Mouse (Mus musculus) ES-E14 (cell line): ENCODE results near the gene March8. TPM values are rescaled to one million over a fixed set of nuclear protein-coding genes. Genes with fewer than 3 reads are reported as not detected.

Experiments used
- DNase-seq: peaks from one replicate; pipeline ENCODE4 v3.0.0-alpha.2; 2013; ENCODE audit warnings: low read depth, low spot score
- H3K27ac ChIP-seq: 2 replicates; pipeline ENCODE4 v1.5.1; 2012; ENCODE audit warnings: low read depth, mild to moderate bottlenecking, low read length, moderate library complexity, mixed read lengths; ENCODE audit not compliant: poor library complexity, insufficient read depth, severe bottlenecking
- H3K36me3 ChIP-seq: 2 replicates; pipeline ENCODE4 v1.6.1; 2012; ENCODE audit warnings: mild to moderate bottlenecking, low read length, moderate library complexity, mixed read lengths; ENCODE audit not compliant: control insufficient read depth, poor library complexity, insufficient read depth, severe bottlenecking
- H3K4me1 ChIP-seq, 2 experiments: fragments of 150-350 bp in 1 of 2; sonication (generic) in 1 of 2; 2 replicates each; pipeline ENCODE4 v1.6.1; 2012; ENCODE audit warnings: low read length in 2 of 2, mild to moderate bottlenecking in 1 of 2, mixed read lengths in 1 of 2; ENCODE audit not compliant: control insufficient read depth in 2 of 2, insufficient read depth in 2 of 2, poor library complexity in 1 of 2
- H3K4me3 ChIP-seq, 2 experiments: fragments of 150-350 bp in 1 of 2; sonication (generic) in 1 of 2; 2 replicates each; pipeline ENCODE4 v1.5.1; 2012; ENCODE audit warnings: low read length in 2 of 2, low read depth in 1 of 2, mild to moderate bottlenecking in 1 of 2, mixed read lengths in 1 of 2; ENCODE audit not compliant: insufficient read depth in 1 of 2, poor library complexity in 1 of 2, severe bottlenecking in 1 of 2
- H3K9ac ChIP-seq: 2 replicates; pipeline ENCODE4 v1.6.1; 2012; ENCODE audit warnings: low read depth, mild to moderate bottlenecking, low read length, mixed read lengths; ENCODE audit not compliant: poor library complexity, insufficient read depth, severe bottlenecking
- H3K9me3 ChIP-seq: fragments of 150-350 bp; sonication (generic); 2 replicates; pipeline ENCODE4 v1.6.1; 2012; ENCODE audit warnings: low read depth, mild to moderate bottlenecking, low read length; ENCODE audit not compliant: control insufficient read depth, insufficient read depth
- CHD2 ChIP-seq: IDR thresholded peaks from 2 replicates; pipeline ENCODE4 v1.6.1; 2014; ENCODE audit warnings: mild to moderate bottlenecking, low read depth, low read length, inconsistent platforms
- HCFC1 ChIP-seq: IDR thresholded peaks from 2 replicates; pipeline ENCODE4 v1.6.1; 2012; ENCODE audit warnings: low read length, inconsistent platforms, borderline replicate concordance; ENCODE audit not compliant: insufficient read depth
- MAFK ChIP-seq: IDR thresholded peaks from 2 replicates; pipeline ENCODE4 v1.6.1; 2014; ENCODE audit warnings: mild to moderate bottlenecking, low read depth, low read length, inconsistent platforms; ENCODE audit not compliant: insufficient read depth
- ZC3H11A ChIP-seq: IDR thresholded peaks from 2 replicates; pipeline ENCODE4 v1.6.1; 2012; ENCODE audit warnings: low read depth, mild to moderate bottlenecking, inconsistent platforms, low read length, borderline replicate concordance
- ZNF384 ChIP-seq: IDR thresholded peaks from 2 replicates; pipeline ENCODE4 v1.6.1; 2012; ENCODE audit warnings: low read depth, low read length, inconsistent platforms
- in situ Hi-C, 2 experiments: fragments of 600-800 bp; cut with MboI; formaldehyde crosslinking; loops; one replicate each; pipeline ENCODE4 v1.15.1; 2025; ENCODE audit warnings: low sequenced_read_pairs in 2 of 2, inconsistent platforms in 1 of 2; ENCODE audit not compliant: unreplicated experiment in 2 of 2
- total RNA-seq: library from RNA; depleted of rRNA; stranded (reverse); fragments of 300-350 nt; gene quantifications from 2 replicates; pipeline ENCODE4 v1.2.3, GENCODE M21; 2012

The March8 gene
- total RNA-seq, 1 experiment, result 17.6 TPM

DNA sequence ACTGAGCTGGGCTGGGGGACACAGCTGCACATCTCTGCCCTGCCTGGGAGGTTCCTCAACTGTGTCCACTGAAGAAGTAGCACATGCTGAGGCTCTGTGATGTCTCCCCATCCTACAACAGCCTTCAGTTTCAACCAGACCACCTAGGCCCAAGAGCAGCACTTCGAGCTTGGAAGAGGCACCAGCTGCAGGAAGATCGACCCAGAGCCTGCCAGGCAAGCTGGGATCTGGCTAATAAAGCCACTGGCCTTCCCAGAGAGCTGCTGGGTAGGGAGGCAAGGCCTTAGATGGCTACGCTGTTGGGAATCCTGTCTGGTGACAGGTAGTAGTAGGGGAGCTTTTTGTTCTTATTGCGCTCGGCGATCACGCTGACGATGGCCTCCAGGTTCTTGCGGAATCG is 72.6 kb downstream of the March8 start:
- TF ChIP-seq ZC3H11A (no peak), MAFK (no peak), ZNF384 (no peak), CHD2 (no peak), HCFC1 (no peak)
- peaks cover 5% of the 10 kb centered on the region; the same call in 1 of the 2 replicates for H3K36me3 ChIP-seq
- H3K9ac ChIP-seq, result no peak overlapping the region
- no peaks in the 10 kb centered on the region for H3K4me1 ChIP-seq
- in situ Hi-C loops, result no loop called here
- H3K4me3 ChIP-seq, result no peak overlapping the region
- DNase-seq, result no peak
- H3K9me3 ChIP-seq, result no peaks in the 10 kb centered on the region
- H3K27ac ChIP-seq, result no peak overlapping the region

DNA sequence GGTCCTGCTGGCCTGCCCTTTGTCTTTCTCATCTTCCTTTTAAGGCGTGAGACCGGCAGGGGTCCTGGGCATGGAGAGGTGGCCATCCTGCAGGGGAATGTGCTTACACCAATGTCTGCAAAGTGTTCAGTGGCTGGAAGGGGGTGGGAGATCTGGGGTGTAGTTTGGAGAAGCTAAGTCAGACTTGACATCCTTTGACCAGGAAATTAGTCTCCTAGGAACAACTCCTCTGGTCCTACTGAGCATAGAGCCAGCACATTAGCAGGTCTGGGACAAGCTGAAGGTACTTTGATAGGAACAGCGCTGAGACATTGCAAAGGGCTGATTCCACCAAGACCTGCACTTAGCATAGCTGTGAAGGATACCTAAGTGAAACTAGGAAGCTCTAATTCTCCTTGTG is 73.9 kb downstream of the March8 start:
- DNase-seq, result no peak
- Histone ChIP-seq H3K9me3 (no peaks in the 10 kb centered on the region), H3K36me3 (peaks cover 5% of the 10 kb centered on the region; the same call in 1 of the 2 replicates), H3K4me1 (no peaks in the 10 kb centered on the region), H3K4me3 (no peak overlapping the region), H3K9ac (no peak overlapping the region), H3K27ac (no peak overlapping the region)
- no peak for TF ChIP-seq HCFC1
- no peak for TF ChIP-seq ZNF384
- no peak for TF ChIP-seq MAFK
- no peak for TF ChIP-seq CHD2
- no peak for TF ChIP-seq ZC3H11A
- in situ Hi-C loops, result no loop called here

DNA sequence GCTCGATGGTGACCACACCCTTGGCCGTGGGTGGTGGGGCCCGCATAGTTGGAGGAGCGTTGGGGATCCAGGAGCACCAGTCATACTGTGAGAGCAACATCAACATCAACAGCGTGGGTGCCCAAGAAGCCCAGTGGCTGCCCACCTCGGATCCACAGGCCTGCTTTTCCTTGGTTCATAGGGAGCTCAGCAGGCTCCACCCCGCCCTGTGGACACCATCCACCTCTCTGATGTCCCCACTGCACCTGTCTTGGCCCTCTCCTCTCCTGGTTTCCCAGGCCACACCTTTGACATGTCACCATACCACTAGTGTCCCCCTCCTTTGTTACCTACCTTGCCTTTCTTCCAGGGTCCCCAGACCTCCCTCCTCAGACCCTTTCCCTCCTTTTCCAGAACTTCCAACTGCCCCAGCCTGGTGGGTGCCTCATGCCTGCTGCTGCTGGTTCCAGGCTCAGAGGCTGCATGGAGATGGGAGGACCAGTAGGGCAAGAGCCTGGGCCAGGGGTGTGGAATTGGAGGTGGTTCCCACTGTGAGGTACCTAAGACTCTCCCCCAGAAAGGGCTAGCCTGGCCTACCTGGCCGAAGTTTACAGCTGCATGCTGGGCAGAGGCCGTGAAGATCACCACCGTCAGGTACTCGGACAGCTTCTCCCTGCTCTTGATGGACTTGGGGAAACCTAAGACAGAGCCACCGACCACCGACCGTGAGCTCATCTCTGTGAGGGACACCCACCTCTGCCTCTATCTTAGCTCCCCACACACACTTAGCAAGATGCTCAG is 74.9 kb downstream of the March8 start:
- H3K27ac ChIP-seq, result no peak overlapping the region
- no peaks in the 10 kb centered on the region for H3K4me1 ChIP-seq
- no peaks in the 10 kb centered on the region for H3K9me3 ChIP-seq
- no peak overlapping the region for H3K9ac ChIP-seq
- H3K36me3 ChIP-seq, result peaks cover 5% of the 10 kb centered on the region; the same call in 1 of the 2 replicates
- no peak for DNase-seq
- TF ChIP-seq ZNF384 (no peak), MAFK (no peak), ZC3H11A (no peak), CHD2 (no peak)
- in situ Hi-C loops, result no loop called here
- no peak overlapping the region for H3K4me3 ChIP-seq

DNA sequence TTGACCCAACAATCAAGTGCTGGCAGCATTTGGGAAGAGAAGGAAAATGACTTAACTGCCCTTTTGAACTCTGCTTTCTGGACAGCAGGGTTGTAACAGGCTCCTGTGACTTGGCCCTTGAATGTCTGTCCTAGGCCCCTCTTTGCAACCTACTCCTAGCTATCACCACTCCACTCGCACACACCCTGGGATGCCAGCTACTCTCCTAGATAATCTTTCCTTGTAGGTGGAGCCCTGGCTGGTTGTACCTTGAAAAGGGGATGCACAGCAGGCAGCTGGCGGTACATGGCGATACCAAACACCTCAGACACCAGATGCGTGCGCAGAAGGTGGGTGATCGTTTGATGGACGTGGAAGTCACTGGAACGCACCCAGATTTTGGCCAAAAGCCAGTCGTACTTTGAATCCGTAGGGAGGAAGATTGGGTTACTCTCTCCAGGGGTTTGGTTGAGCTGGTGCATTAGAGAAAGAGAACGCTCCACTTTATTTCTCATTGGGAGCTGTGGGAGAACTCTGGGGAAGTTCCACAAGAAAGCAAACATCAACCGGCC is 77.4 kb downstream of the March8 start:
- H3K4me1 ChIP-seq, result no peaks in the 10 kb centered on the region
- no peak overlapping the region for H3K27ac ChIP-seq
- no peaks in the 10 kb centered on the region for H3K9me3 ChIP-seq
- no peak overlapping the region for H3K4me3 ChIP-seq
- H3K9ac ChIP-seq, result no peak overlapping the region
- DNase-seq, result no peak
- no peak for TF ChIP-seq ZNF384
- TF ChIP-seq ZC3H11A, result no peak
- in situ Hi-C loops, result no loop called here
- peaks cover 3% of the 10 kb centered on the region; the same call in 1 of the 2 replicates for H3K36me3 ChIP-seq
